Mouse (Mus musculus) ovary, adult 18-20 months (tissue): ENCODE measurements around the gene Itprid1.
A peak's percentile ranks its signal among the peaks of the same experiment; 100 is the strongest.

Experiments
- DNase-seq: peaks from one replicate; pipeline ENCODE4 v3.0.0; 2022; ENCODE audit warnings: low spot score, mixed read lengths

Itprid1 gene

GRCm38 (mm10) chr6:55836650-55837320 is at the start of gene Itprid1:
Gene Itprid1, plus strand, starts transcription at chr6:55836895.
- DNase-seq: no peak

GRCm38 (mm10) chr6:55789557-55789956 is 47.1 kb upstream of the Itprid1 start:
- no peak for DNase-seq

GRCm38 (mm10) chr6:55791852-55792496 is 44.7 kb upstream of the Itprid1 start:
- no peak for DNase-seq

- DNase-seq: no peak
Measured at GRCm38 (mm10) chr6:55792536-55792935, 44.2 kb upstream of the Itprid1 start.

- no peak for DNase-seq
Measured at GRCm38 (mm10) chr6:55802686-55803085, 34.0 kb upstream of the Itprid1 start.

- peak; percentile 10 for DNase-seq
Measured at GRCm38 (mm10) chr6:55803357-55803756, 33.3 kb upstream of the Itprid1 start.

GRCm38 (mm10) chr6:55803991-55804680 is 32.6 kb upstream of the Itprid1 start:
- DNase-seq: no peak

GRCm38 (mm10) chr6:55804681-55805000 is 32.1 kb upstream of the Itprid1 start:
- DNase-seq: no peak

- DNase-seq: no peak
Measured at GRCm38 (mm10) chr6:55805291-55806137, 31.2 kb upstream of the Itprid1 start.

GRCm38 (mm10) chr6:55806537-55806936 is 30.2 kb upstream of the Itprid1 start:
- no peak for DNase-seq

GRCm38 (mm10) chr6:55808692-55809091 is 28.0 kb upstream of the Itprid1 start:
- DNase-seq: no peak

GRCm38 (mm10) chr6:55811153-55811552 is 25.5 kb upstream of the Itprid1 start:
- no peak for DNase-seq

- DNase-seq: no peak
Measured at GRCm38 (mm10) chr6:55812353-55812752, 24.3 kb upstream of the Itprid1 start.

GRCm38 (mm10) chr6:55814184-55814926 is 22.3 kb upstream of the Itprid1 start:
- DNase-seq: no peak

- no peak for DNase-seq
Measured at GRCm38 (mm10) chr6:55816911-55817310, 19.8 kb upstream of the Itprid1 start.

- DNase-seq: no peak
Measured at GRCm38 (mm10) chr6:55829722-55830121, 7.0 kb upstream of the Itprid1 start.

- no peak for DNase-seq
Measured at GRCm38 (mm10) chr6:55852589-55852988, 15.9 kb downstream of the Itprid1 start.

GRCm38 (mm10) chr6:55856085-55856484 is 19.4 kb downstream of the Itprid1 start:
- DNase-seq: no peak

GRCm38 (mm10) chr6:55865206-55865605 is 28.5 kb downstream of the Itprid1 start:
- no peak for DNase-seq

GRCm38 (mm10) chr6:55879356-55879960 is 42.8 kb downstream of the Itprid1 start:
- DNase-seq: no peak

- DNase-seq: no peak
Measured at GRCm38 (mm10) chr6:55880886-55881285, 44.2 kb downstream of the Itprid1 start.
